Mouse (Mus musculus) left cerebral cortex, adult 18-20 months (tissue): ENCODE measurements around the gene Bmi1. TPM values are rescaled to one million over a fixed set of nuclear protein-coding genes. Genes with fewer than 3 reads are reported as not detected.

Source experiments
- DNase-seq, 2 experiments: peaks; one replicate each; pipeline ENCODE4 v3.0.0; 2021 to 2022; ENCODE audit warnings: low spot score in 2 of 2, mixed read lengths in 1 of 2
- long read RNA-seq, 2 experiments: library from polyadenylated mRNA; stranded (forward); transcript quantifications; one replicate each; pipeline ENCODE4 v2.0.0; 2021
- total RNA-seq, 2 experiments: library from RNA; stranded (reverse); gene quantifications; 2 replicates each; pipeline ENCODE4 v1.2.3; 2021

Gene Bmi1
- total RNA-seq = 10 to 100 TPM; 53.8 to 58.2 TPM
- long read RNA-seq, experiment 1, transcript Bmi1-201 (10 exons, 3,594 nt) = major isoform, 55 of 74 reads
- long read RNA-seq, experiment 1, partial matches to known transcripts = 6 of 74 reads
- long read RNA-seq, experiment 1, other reads (novel, unspliced or antisense) = 13 of 74 reads
- long read RNA-seq, experiment 2, transcript Bmi1-201 (10 exons, 3,594 nt) = major isoform, 21 of 27 reads
- long read RNA-seq, experiment 2, partial matches to known transcripts = 4 of 27 reads
- long read RNA-seq, experiment 2, other reads (novel, unspliced or antisense) = 2 of 27 reads

DNA sequence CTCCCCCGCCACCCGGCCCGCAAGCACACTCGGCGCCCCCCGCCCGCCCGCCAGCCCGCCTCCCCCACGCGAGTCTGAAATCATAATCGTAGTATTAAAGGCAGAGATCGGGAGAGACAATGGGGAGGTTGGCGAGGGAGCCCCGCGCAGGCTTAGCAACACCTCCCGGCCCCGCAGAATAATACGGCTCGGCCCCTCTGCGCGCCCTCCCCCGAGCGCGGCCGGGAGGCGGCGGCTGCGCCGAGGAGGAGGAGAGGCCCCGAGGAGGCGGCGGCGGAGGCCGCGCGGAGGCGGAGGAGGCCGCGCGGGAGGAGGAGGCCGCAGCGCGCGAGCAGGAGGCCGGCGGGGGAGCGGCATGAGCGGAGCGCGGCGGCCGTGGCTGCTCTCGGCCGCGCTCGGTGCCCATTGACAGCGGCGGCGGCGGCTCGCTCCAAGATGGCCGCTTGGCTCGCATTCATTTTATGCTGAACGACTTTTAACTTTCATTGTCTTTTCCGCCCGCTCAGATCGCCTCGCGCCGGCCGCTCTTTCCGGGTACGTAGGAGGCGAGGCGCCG is at the start of gene Bmi1:
Gene Bmi1 (plus strand): TSS at position 83 of the 556 bp plus-strand sequence.
- peak; percentile 47 to 53 for DNase-seq

DNA sequence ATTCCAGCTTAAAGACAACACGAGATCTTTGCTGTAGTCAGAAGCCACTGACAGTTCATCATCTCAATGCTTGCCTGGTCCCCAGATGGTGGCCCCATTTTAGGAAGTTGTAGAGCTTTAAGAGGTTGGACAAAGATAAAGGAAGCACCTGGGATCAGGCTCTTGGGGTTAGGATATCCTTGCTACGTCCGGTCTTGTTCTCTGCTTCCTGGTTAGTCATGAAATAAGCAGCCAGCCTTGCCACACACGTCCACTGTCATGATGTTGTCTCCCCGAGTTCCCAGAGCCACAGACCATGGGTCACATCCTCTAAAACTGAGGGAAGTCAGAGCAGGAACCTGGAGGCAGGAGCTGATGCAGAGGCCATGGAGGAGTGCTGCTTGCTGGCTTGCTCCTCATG is 46.3 kb upstream of the Bmi1 start:
- DNase-seq = no peak

GRCm38 (mm10) chr2:18635052-18635451 is 41.8 kb upstream of the Bmi1 start:
- DNase-seq = peak; percentile 81 to 92

DNA sequence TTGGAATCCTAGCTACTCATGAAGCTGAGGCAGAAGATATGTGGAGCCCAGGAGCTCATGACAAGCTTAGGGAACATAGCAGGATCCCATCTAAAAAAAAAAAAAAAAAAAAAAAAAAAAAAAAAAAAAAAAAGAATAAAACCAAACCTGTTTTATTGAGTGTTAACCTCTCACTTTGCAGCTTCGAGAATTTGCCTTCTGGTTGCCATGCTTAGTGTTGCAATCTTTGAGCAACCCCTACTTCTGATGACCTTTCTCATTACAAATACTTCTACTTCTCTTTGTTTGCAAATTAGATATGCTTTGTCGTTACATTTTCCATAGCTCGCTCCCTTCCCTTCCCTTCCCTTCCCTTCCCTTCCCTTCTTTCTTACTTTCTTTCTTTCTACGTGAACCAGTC is 28.3 kb upstream of the Bmi1 start:
- DNase-seq = no peak

DNA sequence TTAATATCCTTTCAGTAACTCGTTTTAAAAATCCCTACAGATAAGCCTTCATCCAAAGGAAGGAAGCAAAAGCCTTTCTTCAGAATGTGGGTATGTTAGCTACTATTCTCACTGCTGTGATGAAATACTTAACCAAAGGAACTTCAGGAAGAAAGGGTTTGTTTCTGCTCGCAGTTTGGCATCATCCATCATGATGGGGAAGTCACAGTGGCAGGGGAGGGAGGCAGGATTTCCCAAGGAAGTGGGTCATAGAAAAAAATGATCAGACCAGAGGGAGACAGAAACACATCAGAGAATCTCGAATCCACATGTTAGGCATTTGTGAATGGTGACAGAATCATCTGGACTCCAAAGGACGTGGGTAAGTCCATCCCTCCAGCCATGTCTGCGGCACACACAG is 22.0 kb upstream of the Bmi1 start:
- no peak for DNase-seq

- DNase-seq = no peak
These were observed 12.8 kb upstream of the Bmi1 start for GRCm38 (mm10) chr2:18664003-18664402.

- no peak for DNase-seq
These were observed 5.8 kb upstream of the Bmi1 start for GRCm38 (mm10) chr2:18671041-18671440.

DNA sequence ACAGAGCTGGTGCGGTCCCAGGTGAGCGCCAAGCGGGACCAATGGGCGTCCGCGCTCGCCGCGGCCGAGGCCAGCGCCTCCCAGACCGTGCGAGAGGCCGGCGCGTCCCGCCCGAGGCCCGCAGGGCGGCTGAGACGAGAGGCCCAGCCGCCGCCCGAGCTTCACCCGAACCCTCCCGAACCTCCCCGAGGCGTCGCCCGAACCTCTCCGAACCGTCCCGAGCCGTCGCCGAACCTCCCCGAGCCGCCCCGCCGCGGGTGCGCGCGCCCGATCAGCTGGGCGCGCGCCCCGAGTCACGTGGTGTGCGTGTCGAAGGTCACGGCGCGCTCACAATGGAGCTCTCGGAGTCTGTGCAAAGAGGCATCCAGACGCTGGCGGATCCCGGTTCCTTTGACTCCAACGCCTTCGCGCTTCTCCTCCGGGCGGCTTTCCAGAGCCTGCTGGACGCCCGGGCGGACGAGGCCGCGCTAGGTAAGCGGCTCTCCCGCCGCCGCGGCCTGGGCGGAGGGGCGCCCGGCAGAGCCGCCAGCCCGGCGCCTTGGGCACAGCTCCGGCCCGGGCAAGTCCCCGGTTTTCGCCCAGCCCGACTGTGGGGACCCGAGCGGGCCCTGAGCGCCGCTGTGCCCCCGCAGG is 4.6 kb upstream of the Bmi1 start, which contains the start of gene Commd3:
Gene Commd3 (plus strand): TSS at position 252 of the 633 bp plus-strand sequence.
- DNase-seq = peak; percentile 95 to 96

- peak in 1 of 2 experiments; percentile 16 for DNase-seq
These were observed 4.1 kb upstream of the Bmi1 start for GRCm38 (mm10) chr2:18672766-18673164.

GRCm38 (mm10) chr2:18673766-18674165 is 3.1 kb upstream of the Bmi1 start:
- DNase-seq = no peak

DNA sequence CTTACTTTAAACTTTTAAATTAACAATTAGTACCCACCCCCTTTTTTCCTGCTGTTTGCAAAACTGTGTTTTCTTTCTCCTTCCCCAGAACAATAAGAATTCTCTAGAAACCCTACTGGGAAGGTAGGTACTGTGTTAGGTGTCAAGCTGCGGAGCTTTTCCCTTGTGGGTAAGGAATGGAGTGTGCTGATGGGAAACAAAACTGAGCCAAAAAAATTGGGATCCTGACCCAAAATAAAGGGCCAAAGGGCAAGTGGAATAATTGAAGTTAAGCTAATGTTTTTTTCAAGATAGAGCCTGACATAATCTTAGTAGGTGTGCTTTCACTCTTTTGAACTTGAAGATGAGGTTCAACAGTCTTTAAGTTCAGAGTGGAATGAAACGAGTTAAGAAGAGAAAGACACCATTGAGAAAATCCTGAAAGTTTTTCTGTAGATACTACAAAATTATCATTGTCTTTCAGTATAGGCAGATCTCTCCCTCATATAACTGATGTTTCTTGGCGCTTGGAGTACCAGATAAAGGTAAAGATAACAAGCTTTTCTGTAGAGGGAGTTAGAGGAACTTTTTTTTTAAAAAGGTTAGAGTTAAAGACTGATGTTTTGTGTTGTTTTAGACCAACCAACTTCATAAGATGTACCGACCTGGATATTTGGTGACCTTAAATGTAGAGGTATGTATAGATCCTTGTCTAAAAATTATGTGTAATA is 2.5 kb upstream of the Bmi1 start:
- DNase-seq = no peak

GRCm38 (mm10) chr2:18675681-18676456 is 949 bp upstream of the Bmi1 start:
- no peak for DNase-seq

GRCm38 (mm10) chr2:18676457-18676935 is 322 bp upstream of the Bmi1 start:
- peak; percentile 57 to 71 for DNase-seq

DNA sequence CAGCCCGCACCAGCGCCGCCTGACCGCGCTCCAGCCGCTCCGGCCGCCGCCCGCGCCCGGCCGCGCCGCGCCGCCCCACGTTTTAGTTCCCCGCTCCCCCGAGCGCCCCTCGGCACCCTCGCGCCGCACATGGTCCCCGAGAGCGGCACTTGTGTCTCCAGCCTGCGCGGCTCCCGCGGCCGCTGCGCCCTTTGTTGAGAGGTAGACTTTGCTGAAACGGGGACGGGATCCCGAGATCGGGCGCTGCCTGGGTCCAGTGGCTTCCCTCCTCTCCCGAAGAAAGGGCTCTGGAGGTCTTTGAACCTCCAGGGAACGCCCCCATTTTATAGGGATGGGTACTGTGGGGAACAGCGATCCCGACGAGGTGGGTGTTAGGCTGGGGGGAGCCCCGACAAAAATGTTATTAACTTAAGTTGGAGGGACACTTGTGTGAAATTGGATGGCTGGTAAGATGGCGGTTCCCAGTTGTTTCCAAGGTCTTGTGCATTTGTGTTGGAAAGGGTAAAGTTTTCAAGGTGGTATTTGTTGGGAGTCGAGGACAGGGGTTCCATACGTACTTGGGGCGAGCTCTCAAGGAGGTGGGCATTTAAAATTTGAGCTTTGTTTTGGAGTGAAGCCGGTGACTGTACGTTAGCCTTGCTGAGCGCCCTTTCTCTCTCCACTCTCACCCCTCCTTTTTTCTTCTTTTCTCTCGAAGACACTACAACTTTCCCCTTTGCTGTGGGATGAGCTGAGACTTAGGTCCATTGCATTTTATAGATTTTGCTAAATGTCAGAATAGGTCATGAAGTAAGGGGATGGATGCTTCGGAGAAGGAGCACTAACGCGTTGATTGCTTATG is 1.0 kb downstream of the Bmi1 start:
- peak; percentile 30 to 54 for DNase-seq

GRCm38 (mm10) chr2:18679701-18680100 is 2.9 kb downstream of the Bmi1 start:
- no peak for DNase-seq

- no peak for DNase-seq
These were observed 3.7 kb downstream of the Bmi1 start for GRCm38 (mm10) chr2:18680501-18680900.

- peak; percentile 65 to 74 for DNase-seq
These were observed 4.1 kb downstream of the Bmi1 start for GRCm38 (mm10) chr2:18680961-18681360.

GRCm38 (mm10) chr2:18684062-18684461 is 7.2 kb downstream of the Bmi1 start:
- DNase-seq = no peak

GRCm38 (mm10) chr2:18686386-18686785 is 9.6 kb downstream of the Bmi1 start:
- DNase-seq = no peak
